Mouse (Mus musculus): ENCODE measurements around the gene Tmem51. TPM values are rescaled to one million over a fixed set of nuclear protein-coding genes. Genes with fewer than 3 reads are reported as not detected.

The Tmem51 gene
- total and polyA plus RNA-seq, 2 experiments from 2014 or later: 7.5 to 7.8 TPM

- no peaks in the 10 kb centered on the region for H3K4me1 ChIP-seq (ENCODE audit: insufficient read depth, low read length)
- 79% methylated on average over 5 of the region's 5 CpGs for WGBS
These were observed 90.6 kb downstream of the Tmem51 start for GRCm38 (mm10) chr4:141993347-141994061.

GRCm38 (mm10) chr4:141992530-141993204 lies 91.4 kb downstream of the Tmem51 start:
- no peak overlapping the region for H3K27ac ChIP-seq
- ATAC-seq (no peak), DNase-seq (ENCODE audit: low spot score) (no peak)
- 81% methylated on average over 14 of the region's 14 CpGs for WGBS
- H3K4me2 ChIP-seq (ENCODE audit: low read depth, low read length): no peak overlapping the region
- H3K36me3 ChIP-seq (ENCODE audit: insufficient read depth, low read length): no peaks in the 10 kb centered on the region
- no peak overlapping the region for H3K4me3 ChIP-seq (ENCODE audit: low read length)
- H3K27me3 ChIP-seq (ENCODE audit: insufficient read depth, low read length): no peaks in the 10 kb centered on the region
- H3K4me1 ChIP-seq (ENCODE audit: insufficient read depth, low read length): no peaks in the 10 kb centered on the region
- no peak for TF ChIP-seq CTCF (IDR thresholded peaks at IDR 0.05; ENCODE audit: low read depth)
- no peak overlapping the region for H3K9ac ChIP-seq (replicated peaks; ENCODE audit: low read length)
- no peaks in the 10 kb centered on the region for H3K9me3 ChIP-seq (ENCODE audit: low read length)

More at GRCm38 (mm10) chr4:141993347-141994061, 90.6 kb downstream of the Tmem51 start:
- no peaks in the 10 kb centered on the region for H3K36me3 ChIP-seq (ENCODE audit: insufficient read depth, low read length)
- no peak for DNase-seq (ENCODE audit: low spot score)
- no peak overlapping the region for H3K4me3 ChIP-seq (ENCODE audit: low read length)
- no peak for TF ChIP-seq CTCF (IDR thresholded peaks at IDR 0.05; ENCODE audit: low read depth)
- no peak overlapping the region for H3K27ac ChIP-seq
- H3K9ac ChIP-seq (replicated peaks; ENCODE audit: low read length): no peak overlapping the region
- no peaks in the 10 kb centered on the region for H3K27me3 ChIP-seq (ENCODE audit: insufficient read depth, low read length)
- no peaks in the 10 kb centered on the region for H3K9me3 ChIP-seq (ENCODE audit: low read length)
- no peak for ATAC-seq
- no peak overlapping the region for H3K4me2 ChIP-seq (ENCODE audit: low read depth, low read length)

GRCm38 (mm10) chr4:141988178-141988577 lies 95.9 kb downstream of the Tmem51 start:
- Histone ChIP-seq H3K4me2 (ENCODE audit: low read depth, low read length) (no peak overlapping the region), H3K4me1 (ENCODE audit: insufficient read depth, low read length) (no peaks in the 10 kb centered on the region), H3K4me3 (ENCODE audit: low read length) (no peak overlapping the region), H3K9me3 (ENCODE audit: low read length) (no peaks in the 10 kb centered on the region), H3K9ac (replicated peaks; ENCODE audit: low read length) (no peak overlapping the region), H3K36me3 (ENCODE audit: insufficient read depth, low read length) (no peaks in the 10 kb centered on the region), H3K27ac (no peak overlapping the region), H3K27me3 (ENCODE audit: insufficient read depth, low read length) (no peaks in the 10 kb centered on the region)
- DNase-seq (ENCODE audit: low spot score): no peak
- ATAC-seq: no peak
- no peak for TF ChIP-seq CTCF (IDR thresholded peaks at IDR 0.05; ENCODE audit: low read depth)
- WGBS: 100% methylated on average over 1 of the region's 1 CpGs

- WGBS: 47% methylated on average over 3 of the region's 3 CpGs
- TF ChIP-seq CTCF (IDR thresholded peaks at IDR 0.05; ENCODE audit: low read depth): peak; percentile 57
- H3K27ac ChIP-seq: no peak overlapping the region
- H3K4me1 ChIP-seq (ENCODE audit: insufficient read depth, low read length): no peaks in the 10 kb centered on the region
- DNase-seq (ENCODE audit: low spot score) (peak; percentile 50), ATAC-seq (no peak)
- no peak overlapping the region for H3K4me2 ChIP-seq (ENCODE audit: low read depth, low read length)
- no peak overlapping the region for H3K9ac ChIP-seq (replicated peaks; ENCODE audit: low read length)
- no peak overlapping the region for H3K4me3 ChIP-seq (ENCODE audit: low read length)
- H3K27me3 ChIP-seq (ENCODE audit: insufficient read depth, low read length): no peaks in the 10 kb centered on the region
- H3K9me3 ChIP-seq (ENCODE audit: low read length): no peaks in the 10 kb centered on the region
- no peaks in the 10 kb centered on the region for H3K36me3 ChIP-seq (ENCODE audit: insufficient read depth, low read length)
These were observed 100.4 kb downstream of the Tmem51 start for GRCm38 (mm10) chr4:141983689-141984088.

- WGBS: 81% methylated on average over 3 of the region's 3 CpGs
- DNase-seq (ENCODE audit: low spot score) (no peak), ATAC-seq (no peak)
- Histone ChIP-seq H3K4me2 (ENCODE audit: low read depth, low read length) (no peak overlapping the region), H3K36me3 (ENCODE audit: insufficient read depth, low read length) (no peaks in the 10 kb centered on the region), H3K4me3 (ENCODE audit: low read length) (no peak overlapping the region), H3K4me1 (ENCODE audit: insufficient read depth, low read length) (no peaks in the 10 kb centered on the region), H3K27ac (no peak overlapping the region), H3K27me3 (ENCODE audit: insufficient read depth, low read length) (no peaks in the 10 kb centered on the region), H3K9me3 (ENCODE audit: low read length) (no peaks in the 10 kb centered on the region), H3K9ac (replicated peaks; ENCODE audit: low read length) (no peak overlapping the region)
- TF ChIP-seq CTCF (IDR thresholded peaks at IDR 0.05; ENCODE audit: low read depth): no peak
These were observed 102.6 kb downstream of the Tmem51 start for GRCm38 (mm10) chr4:141981475-141981874.

Other genes with a start within 250 kb of the Tmem51 start
- not detected in 2 replicates for gene Ctrc, start 237.9 kb downstream of the Tmem51 start, total RNA-seq (2014; rRNA removed)
- not detected in 2 replicates for gene Ctrc, start 237.9 kb downstream of the Tmem51 start, polyA plus RNA-seq (2015; fragmentation: Nextera tagmentation; extraction: Ambion mirVana)
- 39.4 and 49.2 TPM in 2 replicates for gene Efhd2, start 209.4 kb downstream of the Tmem51 start, total RNA-seq (2014; rRNA removed)
- 62.5 and 64.8 TPM in 2 replicates for gene Efhd2, start 209.4 kb downstream of the Tmem51 start, polyA plus RNA-seq (2015; fragmentation: Nextera tagmentation; extraction: Ambion mirVana)
- 2.0 and 16.9 TPM in 2 replicates for gene Fhad1, start 69.2 kb downstream of the Tmem51 start, total RNA-seq (2014; rRNA removed)
- gene Fhad1, start 69.2 kb downstream of the Tmem51 start, polyA plus RNA-seq (2015; fragmentation: Nextera tagmentation; extraction: Ambion mirVana): 5.8 and 7.5 TPM in 2 replicates
- gene Kazn, start 155.1 kb upstream of the Tmem51 start, total RNA-seq (2014; rRNA removed): 74.3 and 78.3 TPM in 2 replicates
- gene Kazn, start 155.1 kb upstream of the Tmem51 start, polyA plus RNA-seq (2015; fragmentation: Nextera tagmentation; extraction: Ambion mirVana): 19.3 and 20.9 TPM in 2 replicates

All from hindbrain, postnatal 0 days (tissue).